In the genomic region with DNA sequence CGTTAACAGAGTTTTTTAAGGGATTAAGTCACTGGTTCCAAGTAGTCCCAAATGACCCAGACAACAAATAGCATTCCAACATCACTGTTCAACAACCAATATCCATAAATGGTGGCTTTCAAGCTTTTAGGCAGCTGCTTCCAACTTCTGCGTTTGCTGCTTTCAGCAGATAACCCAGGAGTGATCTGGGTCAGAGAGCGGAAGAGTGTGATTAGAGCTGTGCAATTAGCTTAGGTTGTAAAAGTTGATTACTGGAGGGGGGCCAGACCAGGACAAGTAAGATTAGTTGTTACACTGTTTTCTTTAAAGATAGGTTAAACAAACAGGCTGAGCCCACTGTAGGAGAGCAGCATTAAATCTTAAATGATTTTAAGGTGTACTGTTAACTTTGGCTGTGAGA, we compare ENCODE assay signal across 24 mouse cellular contexts.
"Had no signal": no experiment of that assay in that cellular context is flagged by ENCODE, and none has a peak within 500 bp of the region (broad histone marks: within the 10 kb centered on the region; RNA-seq: fewer than 3 reads in every experiment).

No protein-coding gene starts in this region.

- H3K27me3 ChIP-seq: hindbrain, embryonic 15.5 days; limb, embryonic 12.5 days; limb, embryonic 15.5 days; liver, embryonic 15.5 days; lung, embryonic 15.5 days; neural tube, embryonic 13.5 days; stomach, embryonic 15.5 days had no signal

- H3K4me2 ChIP-seq: hindbrain, embryonic 15.5 days; limb, embryonic 12.5 days; limb, embryonic 15.5 days; liver, embryonic 15.5 days; lung, embryonic 15.5 days; midbrain, embryonic 13.5 days; neural tube, embryonic 13.5 days; stomach, embryonic 15.5 days had no signal

- ATAC-seq: midbrain, embryonic 13.5 days; midbrain, embryonic 16.5 days had no signal

- H3K36me3 ChIP-seq: hindbrain, embryonic 15.5 days; limb, embryonic 12.5 days; limb, embryonic 15.5 days; liver, embryonic 15.5 days; lung, embryonic 15.5 days; midbrain, embryonic 10.5 days; midbrain, embryonic 13.5 days; neural tube, embryonic 13.5 days; stomach, embryonic 15.5 days had no signal

- H3K27ac ChIP-seq: hindbrain, embryonic 15.5 days; layer of hippocampus, adult 2 months; left cerebral cortex, adult 2 months; limb, embryonic 12.5 days; limb, embryonic 15.5 days; liver, embryonic 15.5 days; lung, embryonic 15.5 days; midbrain, embryonic 10.5 days; midbrain, embryonic 13.5 days; neural tube, embryonic 13.5 days; stomach, embryonic 15.5 days had no signal

- H3K4me3 ChIP-seq: hindbrain, embryonic 15.5 days; layer of hippocampus, adult 2 months; left cerebral cortex, adult 2 months; limb, embryonic 12.5 days; limb, embryonic 15.5 days; liver, embryonic 15.5 days; lung, embryonic 15.5 days; midbrain, embryonic 10.5 days; midbrain, embryonic 13.5 days; myocyte; neural tube, embryonic 13.5 days; stomach, embryonic 15.5 days had no signal

- DNase-seq: kidney, adult 9 months; layer of hippocampus, adult 9-11 months; layer of hippocampus, postnatal 36 days; left cerebral cortex, postnatal 4 days; lung, adult 18-20 months; lung, postnatal 14 days; lung, postnatal 4 days; retina, postnatal 1 day; right cerebral cortex, postnatal 25 days; spleen, adult 18-20 months; thymus, postnatal 25 days had no signal

- H3K4me1 ChIP-seq: hindbrain, embryonic 15.5 days; liver, embryonic 15.5 days; lung, embryonic 15.5 days; neural tube, embryonic 13.5 days had no signal

- H3K9me3 ChIP-seq: hindbrain, embryonic 15.5 days; limb, embryonic 12.5 days; limb, embryonic 15.5 days; liver, embryonic 15.5 days; lung, embryonic 15.5 days; midbrain, embryonic 10.5 days; midbrain, embryonic 13.5 days; neural tube, embryonic 13.5 days; stomach, embryonic 15.5 days had no signal

- H3K9ac ChIP-seq: hindbrain, embryonic 15.5 days; limb, embryonic 12.5 days; limb, embryonic 15.5 days; liver, embryonic 15.5 days; lung, embryonic 15.5 days; midbrain, embryonic 13.5 days; neural tube, embryonic 13.5 days; stomach, embryonic 15.5 days had no signal
